Mouse (Mus musculus): ENCODE results near the gene Zmiz1. TPM values are rescaled to one million over a fixed set of nuclear protein-coding genes. Genes with fewer than 3 reads are reported as not detected.

Gene Zmiz1
- polyA plus RNA-seq, 1 experiment from 2014 or later: 77.3 TPM

DNA sequence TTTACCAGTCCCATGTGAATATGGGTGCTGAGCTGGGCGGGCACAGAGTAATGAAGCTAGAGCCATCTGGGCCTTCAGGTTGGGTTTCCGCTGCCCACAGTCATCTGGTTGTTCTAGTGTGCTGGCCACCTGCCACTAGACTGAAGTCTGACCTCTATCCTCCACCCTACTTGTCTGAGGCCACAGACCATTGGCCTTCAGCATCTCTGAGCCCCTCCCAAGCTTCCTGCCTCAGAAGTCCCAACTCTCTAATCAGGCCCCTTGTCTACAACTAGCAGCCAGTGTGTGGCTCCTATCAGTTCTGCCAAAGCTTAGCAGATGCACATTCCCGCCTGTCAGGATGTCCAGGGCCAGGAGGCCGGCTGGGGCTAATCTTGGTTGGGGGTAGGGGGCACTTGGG, 65.9 kb downstream of the Zmiz1 start:
- no peak overlapping the region for H3K27ac ChIP-seq
- H3K36me3 ChIP-seq (replicated peaks): no peaks in the 10 kb centered on the region
- no peaks in the 10 kb centered on the region for H3K9me3 ChIP-seq
- H3K27me3 ChIP-seq (replicated peaks): no peaks in the 10 kb centered on the region
- WGBS: 85% methylated on average over 4 of the region's 4 CpGs
- no peak for ATAC-seq (replicated peaks)
- no peak overlapping the region for H3K4me3 ChIP-seq
- H3K4me2 ChIP-seq: no peak overlapping the region
- H3K9ac ChIP-seq: no peak overlapping the region
- H3K4me1 ChIP-seq: peaks cover 42% of the 10 kb centered on the region

DNA sequence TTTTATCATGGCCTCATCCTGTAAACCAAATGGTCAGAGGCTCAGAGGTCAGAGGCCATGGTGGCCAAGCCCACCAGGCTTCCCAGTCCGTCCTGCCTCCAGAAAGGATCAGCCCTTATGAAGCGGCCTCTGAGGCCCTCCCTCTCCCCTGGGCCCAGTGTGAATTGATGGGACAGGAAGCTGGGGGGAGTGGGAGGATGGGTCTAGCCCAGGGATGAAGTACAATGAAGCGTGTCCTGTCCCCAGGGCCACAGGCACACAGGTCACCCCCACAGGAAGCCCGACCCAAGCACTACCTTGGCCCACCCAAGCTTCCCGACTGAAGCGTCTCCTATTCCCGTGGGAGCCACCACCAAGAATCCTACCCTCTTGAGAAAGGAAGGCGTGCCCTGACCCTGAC, 66.7 kb downstream of the Zmiz1 start:
- H3K27me3 ChIP-seq (replicated peaks): no peaks in the 10 kb centered on the region
- no peak overlapping the region for H3K27ac ChIP-seq
- H3K36me3 ChIP-seq (replicated peaks): no peaks in the 10 kb centered on the region
- no peak overlapping the region for H3K4me2 ChIP-seq
- H3K9me3 ChIP-seq: no peaks in the 10 kb centered on the region
- peaks cover 40% of the 10 kb centered on the region for H3K4me1 ChIP-seq
- 70% methylated on average over 8 of the region's 8 CpGs for WGBS
- H3K4me3 ChIP-seq: no peak overlapping the region
- no peak for ATAC-seq (replicated peaks)
- H3K9ac ChIP-seq: no peak overlapping the region

DNA sequence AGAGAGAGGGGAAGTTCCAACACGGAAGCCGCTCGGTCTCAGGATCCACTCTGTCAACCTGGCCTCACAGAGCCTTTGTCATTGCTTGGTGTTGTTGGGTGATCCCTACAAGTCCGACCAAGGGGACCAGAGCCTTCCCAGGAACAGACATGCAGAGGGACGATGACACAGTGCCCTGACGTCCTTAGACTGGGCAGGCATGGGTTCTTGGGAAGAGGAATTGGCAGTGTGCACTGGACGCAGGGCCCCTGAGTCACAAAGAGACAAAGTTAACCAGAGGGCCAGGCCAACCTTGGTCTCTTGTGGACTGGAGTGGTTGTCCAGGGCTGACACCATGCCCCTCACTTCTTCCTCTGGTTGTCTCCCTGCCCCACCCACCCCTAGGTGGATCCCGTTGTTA, 67.9 kb downstream of the Zmiz1 start:
- 95% methylated on average over 7 of the region's 8 CpGs for WGBS
- peaks cover 34% of the 10 kb centered on the region for H3K4me1 ChIP-seq
- H3K27ac ChIP-seq: no peak overlapping the region
- no peak overlapping the region for H3K4me2 ChIP-seq
- H3K36me3 ChIP-seq (replicated peaks): no peaks in the 10 kb centered on the region
- no peaks in the 10 kb centered on the region for H3K9me3 ChIP-seq
- no peak overlapping the region for H3K9ac ChIP-seq
- H3K4me3 ChIP-seq: no peak overlapping the region
- ATAC-seq (replicated peaks): no peak
- no peaks in the 10 kb centered on the region for H3K27me3 ChIP-seq (replicated peaks)

DNA sequence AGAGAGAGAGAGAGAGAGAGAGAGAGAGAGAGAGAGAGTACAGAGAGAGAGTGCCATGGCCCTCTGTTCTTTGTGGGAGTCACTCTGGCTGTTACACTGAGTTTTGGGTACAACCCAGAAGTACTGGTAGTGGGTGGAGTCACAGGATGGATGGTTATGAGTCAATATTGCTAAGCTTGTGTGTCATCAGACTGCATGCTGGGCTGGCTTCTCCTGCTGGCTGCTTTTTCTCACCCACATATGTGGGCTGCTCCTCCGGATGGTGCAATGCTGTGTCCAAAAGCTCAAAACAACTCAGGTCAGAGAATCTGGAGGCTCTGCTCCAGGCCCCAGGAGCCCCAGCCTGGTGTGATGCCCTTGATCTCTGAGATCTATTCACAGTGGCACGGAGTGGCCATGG, 68.3 kb downstream of the Zmiz1 start:
- WGBS: 76% methylated on average over 2 of the region's 2 CpGs
- Histone ChIP-seq H3K4me3 (no peak overlapping the region), H3K36me3 (replicated peaks) (no peaks in the 10 kb centered on the region), H3K9me3 (no peaks in the 10 kb centered on the region), H3K4me1 (peaks cover 30% of the 10 kb centered on the region), H3K27me3 (replicated peaks) (no peaks in the 10 kb centered on the region), H3K4me2 (no peak overlapping the region), H3K9ac (no peak overlapping the region), H3K27ac (no peak overlapping the region)
- no peak for ATAC-seq (replicated peaks)

DNA sequence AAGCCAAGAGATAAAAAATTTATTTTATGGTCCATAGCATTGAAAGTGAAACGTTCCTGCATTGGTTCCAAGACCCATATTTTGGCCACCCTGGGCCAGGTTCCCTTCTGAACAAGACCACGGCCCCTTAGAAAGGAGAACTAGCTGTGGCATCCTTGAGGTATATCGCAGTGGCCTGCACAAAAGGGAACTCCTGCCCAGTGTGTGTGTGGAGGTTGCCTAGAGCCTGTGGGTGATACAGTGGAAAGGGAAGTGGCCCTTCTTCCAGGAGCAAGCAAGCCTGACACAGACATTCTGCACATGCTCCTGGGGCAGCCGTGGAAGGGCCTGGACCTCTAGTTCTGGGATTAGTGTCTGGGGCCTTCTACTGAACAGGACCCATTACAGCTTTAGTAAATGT, 71.4 kb downstream of the Zmiz1 start:
- no peak for ATAC-seq (replicated peaks)
- Histone ChIP-seq H3K9ac (no peak overlapping the region), H3K4me1 (peaks cover 18% of the 10 kb centered on the region; the same call in 1 of the 2 replicates), H3K4me2 (no peak overlapping the region), H3K27me3 (replicated peaks) (no peaks in the 10 kb centered on the region), H3K4me3 (no peak overlapping the region), H3K27ac (no peak overlapping the region), H3K36me3 (replicated peaks) (no peaks in the 10 kb centered on the region), H3K9me3 (no peaks in the 10 kb centered on the region)
- WGBS: 98% methylated on average over 4 of the region's 4 CpGs

DNA sequence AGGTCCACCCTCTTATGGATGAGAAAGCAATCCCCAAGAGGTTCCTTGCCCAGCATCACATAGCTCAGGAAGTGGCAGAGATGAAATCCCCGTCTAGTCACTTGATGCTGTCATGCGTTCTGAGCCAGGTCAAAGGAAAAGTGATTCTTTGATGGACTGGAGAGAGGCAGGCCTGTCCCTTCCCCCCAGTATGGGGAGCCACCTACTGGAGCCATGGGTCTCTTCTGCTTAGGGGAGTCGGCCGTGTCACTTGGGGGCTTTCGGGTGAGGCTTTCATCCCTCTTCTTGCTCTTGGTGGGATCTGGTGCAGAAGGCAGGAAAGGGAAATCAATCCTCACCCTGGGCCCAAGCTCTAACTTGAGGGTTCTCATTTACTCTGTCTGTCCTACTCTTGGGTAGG, 71.8 kb downstream of the Zmiz1 start:
- H3K4me2 ChIP-seq: no peak overlapping the region
- no peaks in the 10 kb centered on the region for H3K9me3 ChIP-seq
- H3K4me3 ChIP-seq: no peak overlapping the region
- no peak for ATAC-seq (replicated peaks)
- H3K36me3 ChIP-seq (replicated peaks): no peaks in the 10 kb centered on the region
- H3K4me1 ChIP-seq: peaks cover 17% of the 10 kb centered on the region; the same call in 1 of the 2 replicates
- no peaks in the 10 kb centered on the region for H3K27me3 ChIP-seq (replicated peaks)
- H3K9ac ChIP-seq: no peak overlapping the region
- 61% methylated on average over 5 of the region's 5 CpGs for WGBS
- 0 out of 2 replicates have a peak overlapping the region, but pooled peaks have one; percentile 8 for H3K27ac ChIP-seq

DNA sequence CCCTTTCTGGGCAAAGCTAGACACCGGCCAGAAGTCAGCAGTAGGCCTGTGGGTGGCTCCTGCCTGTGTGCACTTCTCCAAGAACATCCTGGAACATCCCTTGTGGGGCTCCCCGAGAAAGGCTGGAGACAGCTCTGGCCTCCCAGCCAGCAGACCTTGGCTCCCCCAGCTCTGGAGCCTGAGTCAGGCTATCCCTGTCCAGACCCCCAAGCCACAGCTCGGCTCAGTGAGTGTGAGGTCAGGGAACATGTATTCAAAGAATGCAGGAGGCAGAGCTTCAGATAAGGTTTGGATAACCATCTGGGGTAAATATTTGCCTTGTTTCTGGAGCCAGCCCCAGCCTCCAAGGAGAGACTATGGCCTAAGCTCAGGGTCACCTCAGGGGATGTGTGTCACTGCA, 74.0 kb downstream of the Zmiz1 start:
- Histone ChIP-seq H3K9me3 (no peaks in the 10 kb centered on the region), H3K9ac (no peak overlapping the region), H3K4me2 (no peak overlapping the region), H3K27ac (no peak overlapping the region), H3K27me3 (replicated peaks) (no peaks in the 10 kb centered on the region), H3K36me3 (replicated peaks) (no peaks in the 10 kb centered on the region), H3K4me1 (peaks cover 17% of the 10 kb centered on the region; the same call in 1 of the 2 replicates), H3K4me3 (no peak overlapping the region)
- 72% methylated on average over 3 of the region's 3 CpGs for WGBS
- no peak for ATAC-seq (replicated peaks)

DNA sequence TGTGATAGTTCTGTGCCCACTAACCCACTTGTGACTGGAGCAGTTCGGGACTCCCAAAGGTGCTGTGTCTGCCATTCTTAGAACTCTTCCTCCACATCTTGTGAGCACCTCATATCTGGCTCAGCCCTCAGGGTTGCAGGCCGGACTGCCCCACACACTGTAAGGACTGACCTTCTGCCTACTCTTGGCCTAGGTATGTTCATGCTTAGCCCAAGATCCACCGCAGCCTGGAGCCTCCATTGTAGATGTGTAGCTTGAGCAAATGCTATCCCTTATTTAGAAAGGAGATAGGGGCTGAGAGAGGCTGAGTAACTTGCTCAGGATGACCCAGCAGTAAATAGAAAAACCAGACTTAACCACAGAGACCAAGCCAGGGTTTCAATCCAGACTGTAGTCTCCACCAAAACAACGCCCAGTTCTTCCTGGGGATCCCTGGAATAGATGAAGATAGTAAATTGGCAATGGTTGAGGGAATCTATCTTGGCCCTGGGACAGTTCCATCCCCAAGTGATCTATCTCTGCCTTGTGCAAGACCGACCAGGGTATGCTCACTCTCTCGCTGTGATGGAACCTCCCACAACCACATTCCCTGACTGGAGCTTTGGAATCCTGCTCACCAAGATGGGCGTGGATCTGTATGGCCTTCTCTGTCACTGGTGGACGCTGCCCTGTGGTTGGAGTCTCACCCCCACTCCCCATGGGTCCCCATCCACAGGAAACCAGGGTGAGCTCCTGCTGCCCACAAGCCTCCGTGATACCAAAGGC, 74.8 kb downstream of the Zmiz1 start:
- Histone ChIP-seq H3K4me3 (no peak overlapping the region), H3K4me2 (no peak overlapping the region), H3K4me1 (peaks cover 17% of the 10 kb centered on the region; the same call in 1 of the 2 replicates), H3K9me3 (no peaks in the 10 kb centered on the region), H3K27me3 (replicated peaks) (no peaks in the 10 kb centered on the region), H3K9ac (no peak overlapping the region), H3K27ac (0 out of 2 replicates have a peak overlapping the region, but pooled peaks have one; percentile 13), H3K36me3 (replicated peaks) (no peaks in the 10 kb centered on the region)
- ATAC-seq (replicated peaks): no peak
- 93% methylated on average over 9 of the region's 9 CpGs for WGBS

DNA sequence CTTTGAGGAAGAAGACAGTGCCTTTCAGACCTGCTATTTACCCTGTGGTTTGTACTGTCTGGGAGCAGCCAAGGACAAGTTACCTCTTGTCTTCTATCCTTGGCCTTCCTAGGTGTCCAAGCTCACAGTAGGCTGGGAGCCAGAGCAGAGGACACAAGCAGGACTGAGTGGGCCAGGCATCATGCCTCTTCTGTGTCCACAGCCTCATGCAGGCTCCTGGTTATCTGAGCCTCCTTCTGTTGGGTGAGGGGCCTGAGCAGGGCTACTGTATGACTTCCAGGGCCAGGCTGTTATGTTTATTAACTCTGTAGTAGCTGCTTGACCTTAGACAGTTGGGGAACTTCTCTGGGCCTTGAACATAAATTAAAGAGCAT, 75.4 kb downstream of the Zmiz1 start:
- no peak overlapping the region for H3K4me2 ChIP-seq
- no peak for ATAC-seq (replicated peaks)
- H3K27me3 ChIP-seq (replicated peaks): no peaks in the 10 kb centered on the region
- 0 out of 2 replicates have a peak overlapping the region, but pooled peaks have one; percentile 13 for H3K27ac ChIP-seq
- H3K9ac ChIP-seq: no peak overlapping the region
- H3K36me3 ChIP-seq (replicated peaks): no peaks in the 10 kb centered on the region
- no peak overlapping the region for H3K4me3 ChIP-seq
- peaks cover 17% of the 10 kb centered on the region; the same call in 1 of the 2 replicates for H3K4me1 ChIP-seq
- no peaks in the 10 kb centered on the region for H3K9me3 ChIP-seq

DNA sequence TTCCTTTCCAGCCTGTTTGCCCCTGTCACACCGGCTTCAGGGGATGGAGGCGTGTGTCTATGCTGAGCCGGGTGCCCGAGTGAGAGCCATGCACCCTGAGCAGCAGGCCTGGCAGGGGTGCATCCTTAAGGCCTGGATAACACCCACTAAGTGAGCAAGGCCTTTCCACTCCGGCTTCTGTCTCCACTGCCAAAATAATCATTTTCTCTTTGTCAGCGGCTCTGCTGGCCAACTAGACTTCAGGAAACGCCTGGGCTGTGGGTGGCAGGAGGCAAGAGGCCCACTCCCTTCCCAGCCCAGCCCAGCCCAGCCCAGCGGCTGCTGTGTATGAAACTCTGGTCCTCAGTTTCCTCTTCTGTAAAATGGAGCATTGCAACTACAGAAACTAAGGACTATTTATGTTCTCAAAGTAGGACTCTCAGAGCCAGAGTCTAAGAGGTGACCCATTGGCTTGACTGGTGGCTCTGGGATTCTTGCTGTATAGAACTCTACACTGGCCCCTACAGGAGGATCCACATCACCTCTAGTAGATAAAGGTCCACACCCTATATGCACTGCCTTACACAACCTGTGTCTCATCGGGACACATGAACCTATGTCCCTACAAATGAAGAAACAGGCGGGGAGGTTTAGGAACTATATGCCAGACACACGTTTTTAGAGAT, 76.1 kb downstream of the Zmiz1 start:
- 81% methylated on average over 11 of the region's 11 CpGs for WGBS
- Histone ChIP-seq H3K9ac (no peak overlapping the region), H3K36me3 (replicated peaks) (no peaks in the 10 kb centered on the region), H3K27me3 (replicated peaks) (no peaks in the 10 kb centered on the region), H3K27ac (no peak overlapping the region), H3K4me3 (no peak overlapping the region), H3K4me1 (peaks cover 20% of the 10 kb centered on the region; the same call in 1 of the 2 replicates), H3K4me2 (no peak overlapping the region), H3K9me3 (no peaks in the 10 kb centered on the region)
- ATAC-seq (replicated peaks): no peak

DNA sequence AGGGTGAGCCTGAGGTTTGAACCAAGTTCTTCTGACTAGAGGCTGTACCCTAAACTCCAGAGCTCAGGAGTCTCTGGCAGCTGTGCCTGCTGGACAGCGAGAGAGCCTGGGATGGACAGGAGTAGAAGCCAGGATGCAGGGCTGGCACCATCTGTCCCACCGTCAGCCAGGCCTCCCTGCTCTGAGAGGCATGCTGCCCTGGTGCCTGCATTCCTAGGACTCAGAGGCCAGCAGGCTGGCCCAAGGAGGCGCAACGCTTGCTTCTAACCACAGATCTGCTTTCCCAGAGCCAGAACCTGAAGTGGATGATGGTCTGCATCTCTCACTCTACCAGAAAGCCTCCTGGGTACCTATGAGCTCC, 76.6 kb downstream of the Zmiz1 start:
- WGBS: 76% methylated on average over 4 of the region's 4 CpGs
- no peaks in the 10 kb centered on the region for H3K27me3 ChIP-seq (replicated peaks)
- no peak overlapping the region for H3K27ac ChIP-seq
- no peaks in the 10 kb centered on the region for H3K9me3 ChIP-seq
- no peak for ATAC-seq (replicated peaks)
- no peak overlapping the region for H3K9ac ChIP-seq
- H3K4me3 ChIP-seq: no peak overlapping the region
- H3K36me3 ChIP-seq (replicated peaks): no peaks in the 10 kb centered on the region
- H3K4me2 ChIP-seq: no peak overlapping the region
- peaks cover 21% of the 10 kb centered on the region; the same call in 1 of the 2 replicates for H3K4me1 ChIP-seq

DNA sequence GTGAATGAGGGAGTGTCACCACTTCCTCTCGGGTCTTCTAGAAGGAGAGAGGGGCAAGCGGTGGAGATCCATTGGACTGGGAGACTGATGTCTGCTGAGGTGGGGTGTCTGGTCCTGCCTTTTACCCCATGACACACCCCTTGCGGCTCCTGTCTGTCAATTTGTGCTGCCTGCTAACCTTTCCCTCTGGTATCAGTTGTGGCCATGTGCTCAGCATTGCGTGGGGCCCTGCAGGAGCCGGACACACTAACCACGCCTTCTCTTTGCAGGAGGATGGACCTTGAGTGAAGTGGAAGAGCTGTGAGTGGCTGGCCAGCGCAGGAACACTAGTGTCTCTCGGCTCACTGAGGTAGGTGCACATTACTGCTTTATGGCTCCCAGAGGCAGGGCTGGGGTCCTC, 77.5 kb downstream of the Zmiz1 start:
- Histone ChIP-seq H3K36me3 (replicated peaks) (no peaks in the 10 kb centered on the region), H3K4me3 (no peak overlapping the region), H3K4me2 (no peak overlapping the region), H3K27me3 (replicated peaks) (no peaks in the 10 kb centered on the region), H3K27ac (no peak overlapping the region), H3K9ac (no peak overlapping the region), H3K4me1 (peaks cover 16% of the 10 kb centered on the region; the same call in 1 of the 2 replicates), H3K9me3 (no peaks in the 10 kb centered on the region)
- 92% methylated on average over 8 of the region's 8 CpGs for WGBS
- no peak for ATAC-seq (replicated peaks)

DNA sequence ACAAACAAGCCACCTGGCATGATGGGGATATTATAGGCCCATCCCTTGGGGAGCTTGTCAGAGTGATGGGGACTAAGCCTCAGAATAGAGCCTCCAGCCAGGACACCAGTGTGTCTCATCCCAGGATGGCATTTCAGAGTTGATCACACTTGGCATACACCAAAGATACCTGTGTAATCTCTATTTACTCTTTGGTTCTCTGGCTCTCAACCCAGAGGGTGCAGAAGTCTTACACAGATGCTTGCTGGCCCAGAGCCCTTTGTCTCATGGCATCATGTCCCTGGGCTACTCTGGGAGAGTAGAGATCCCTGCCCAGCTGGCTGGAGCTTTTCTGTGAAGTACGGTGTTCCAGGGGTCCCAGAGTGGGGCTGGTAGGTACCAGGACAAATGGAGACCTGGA, 78.4 kb downstream of the Zmiz1 start:
- Histone ChIP-seq H3K4me1 (peaks cover 16% of the 10 kb centered on the region; the same call in 1 of the 2 replicates), H3K27ac (no peak overlapping the region), H3K9ac (no peak overlapping the region), H3K4me3 (no peak overlapping the region), H3K27me3 (replicated peaks) (no peaks in the 10 kb centered on the region), H3K36me3 (replicated peaks) (no peaks in the 10 kb centered on the region), H3K4me2 (no peak overlapping the region), H3K9me3 (no peaks in the 10 kb centered on the region)
- no peak for ATAC-seq (replicated peaks)
- 84% methylated on average over 1 of the region's 1 CpGs for WGBS
